Mouse (Mus musculus) 416B (cell line): ENCODE measurements around the gene Padi2.

Experiments used
- DNase-seq: peaks from one replicate; pipeline ENCODE4 v3.0.0; 2011; ENCODE audit warnings: low read depth

Padi2 gene

DNA sequence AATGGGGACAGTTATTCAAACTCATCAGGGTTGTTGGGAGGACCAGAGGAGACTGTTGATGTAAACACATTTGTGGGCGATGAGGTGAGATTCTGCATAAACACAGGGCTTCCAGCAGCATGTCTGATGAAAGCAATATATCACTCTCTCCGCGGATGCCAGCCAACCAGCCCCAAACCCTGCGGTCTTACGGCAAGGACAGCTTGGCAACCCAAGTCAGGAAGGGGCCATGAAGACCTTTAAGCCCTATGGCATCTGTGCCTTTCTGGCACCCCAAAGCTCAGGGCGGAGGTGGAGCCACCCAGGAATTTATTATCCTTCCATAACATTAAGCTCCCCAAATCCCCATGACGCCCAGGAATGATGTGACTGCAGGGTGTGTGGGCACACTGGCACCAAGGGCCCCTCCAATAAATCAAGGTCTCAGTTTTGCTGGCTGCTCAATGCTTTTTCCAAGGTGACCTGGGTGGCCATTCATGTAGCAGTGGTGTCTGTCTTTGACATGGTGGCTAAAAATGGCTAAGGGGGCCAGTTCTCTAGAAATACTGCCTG lies 53.1 kb downstream of the Padi2 start:
- no peak for DNase-seq

DNA sequence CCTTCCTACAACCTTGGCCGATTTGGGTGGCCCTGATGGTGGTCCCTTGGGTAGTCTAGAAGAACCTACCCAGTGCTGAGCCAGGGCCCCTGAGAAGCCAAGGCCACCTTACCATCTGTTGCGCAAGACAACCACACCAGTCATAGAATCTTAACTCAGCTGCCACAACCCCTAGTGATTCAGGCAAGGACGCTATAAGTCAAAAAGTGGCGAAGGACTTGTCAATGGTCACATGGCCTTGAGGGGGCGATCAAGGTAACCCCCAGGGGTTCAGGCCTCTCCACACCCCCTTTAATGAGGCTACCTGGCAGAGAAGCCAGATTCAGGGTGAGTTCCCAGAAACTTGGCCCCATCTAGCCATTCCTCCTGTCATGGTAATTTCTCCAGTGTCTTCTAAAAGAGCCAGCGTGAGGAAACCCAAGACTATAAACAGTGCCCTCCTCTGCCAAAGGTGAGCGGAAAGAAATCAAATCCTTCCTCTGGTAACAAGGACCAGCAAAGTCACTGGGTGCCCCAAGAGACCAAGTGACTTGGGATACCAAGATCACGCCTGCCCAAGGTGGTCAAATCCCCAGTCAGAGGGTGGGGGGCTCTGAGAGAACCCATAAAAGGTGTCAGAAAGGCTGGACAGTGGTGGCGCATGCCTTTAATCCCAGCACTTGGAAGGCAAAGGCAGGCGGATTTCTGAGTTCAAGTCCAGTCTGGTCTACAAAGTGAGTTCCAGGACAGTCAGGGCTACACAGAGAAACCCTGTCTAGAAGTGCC lies 53.8 kb downstream of the Padi2 start:
- peak; percentile 82 for DNase-seq

DNA sequence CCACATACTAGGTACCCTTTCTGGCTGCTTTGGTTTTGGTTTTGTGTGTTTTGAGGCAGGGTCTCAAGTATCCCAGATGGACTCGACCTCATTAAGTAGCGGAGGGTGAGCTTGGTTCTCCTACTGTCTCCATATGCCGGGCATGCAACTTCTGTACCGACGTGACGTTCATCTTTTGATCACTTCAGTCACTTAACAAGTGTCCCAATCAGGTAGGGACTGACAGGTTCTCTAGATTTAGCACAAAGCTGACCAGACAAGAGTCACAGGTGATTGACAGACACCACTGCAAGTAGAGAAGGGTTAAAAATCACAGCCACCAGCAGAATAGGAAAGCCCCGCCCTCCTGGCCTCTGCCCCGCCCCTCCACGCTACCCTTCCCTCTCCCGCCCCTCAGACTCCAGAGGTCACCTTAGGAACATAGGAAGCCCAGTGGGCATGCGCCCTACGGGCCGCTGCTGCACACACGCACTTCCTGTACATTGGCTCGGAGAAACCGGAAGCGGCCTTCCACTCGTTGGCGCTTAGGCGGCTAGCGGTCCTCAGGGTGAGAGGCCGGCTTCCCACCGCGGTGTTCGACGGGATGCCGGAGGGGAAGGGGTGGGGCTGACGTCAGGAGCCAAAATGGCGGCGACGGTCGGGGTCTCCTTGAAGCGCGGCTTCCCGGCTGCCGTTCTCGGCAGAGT lies 54.8 kb downstream of the Padi2 start, which contains the start of gene Sdhb:
Sdhb (plus strand) TSS at position 423 of the 686 bp plus-strand sequence.
- peak; percentile 99 for DNase-seq

DNA sequence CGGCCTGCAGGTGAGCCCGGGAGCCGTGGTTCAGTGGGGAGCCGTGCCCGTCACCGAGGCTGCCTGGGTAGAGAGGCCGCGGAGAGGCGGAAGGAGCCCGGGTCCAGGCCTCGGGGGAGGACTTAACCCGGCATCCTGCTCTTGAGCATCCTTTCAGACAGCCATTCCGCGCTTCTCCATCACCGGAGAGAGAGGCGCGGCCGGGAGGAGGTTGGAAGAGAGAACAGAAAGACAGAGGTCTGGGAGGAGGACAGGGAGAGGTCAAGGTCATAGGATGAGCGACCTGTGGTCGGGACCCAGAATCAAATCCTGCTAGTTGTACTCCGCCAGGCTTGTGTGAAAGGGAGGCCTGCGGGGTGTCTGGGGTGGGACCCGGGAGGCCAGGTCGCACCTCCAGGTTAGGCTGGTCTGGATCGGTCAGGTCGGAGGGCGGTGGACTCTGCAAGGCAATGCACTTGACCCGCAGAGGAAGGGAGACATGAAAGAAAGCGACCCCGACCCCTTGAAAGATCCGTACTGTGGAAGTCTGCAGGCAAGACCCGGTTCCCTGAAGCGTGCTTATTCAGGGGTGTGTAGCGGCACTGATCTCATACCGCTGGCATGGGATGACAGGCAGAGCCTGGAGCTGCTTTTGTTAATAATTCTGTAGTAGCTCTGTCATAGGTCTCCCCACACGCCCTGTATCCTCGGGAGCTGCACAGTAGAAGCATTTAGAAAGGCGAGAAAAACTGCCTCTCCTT lies 55.5 kb downstream of the Padi2 start:
- DNase-seq, result no peak

DNA sequence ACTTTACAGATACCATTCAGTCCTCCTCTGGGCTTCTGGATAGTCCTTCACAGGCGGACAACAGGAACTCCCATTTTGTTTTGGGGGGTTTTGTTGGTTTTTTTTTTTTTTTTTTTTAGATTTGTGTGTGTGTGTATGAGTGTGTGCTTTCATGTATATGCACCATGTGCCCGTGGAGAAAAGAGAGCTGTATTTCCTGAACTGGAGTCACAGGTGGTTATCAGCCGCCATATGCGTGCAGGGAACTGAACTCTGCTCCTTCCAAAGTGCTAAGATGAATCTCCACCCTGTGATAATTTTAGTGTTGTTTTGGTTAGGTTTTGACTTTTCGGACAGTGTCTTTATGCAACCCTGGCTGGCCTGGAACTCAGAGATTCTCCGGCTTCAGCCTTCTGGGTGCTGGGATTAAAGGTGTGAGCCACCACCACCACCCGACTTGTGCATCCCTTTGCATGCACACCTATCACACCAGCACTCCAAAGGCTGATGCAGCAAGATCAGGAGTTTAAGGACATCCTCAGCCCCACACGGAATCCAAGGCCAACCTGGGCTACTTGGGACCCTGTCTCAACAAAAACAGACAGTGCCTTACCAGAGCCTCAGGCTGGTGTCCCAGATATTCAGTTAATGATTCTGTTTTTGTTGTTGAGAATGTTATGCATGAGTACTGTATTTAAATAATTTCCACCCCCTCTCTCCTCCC lies 56.2 kb downstream of the Padi2 start:
- no peak for DNase-seq

DNA sequence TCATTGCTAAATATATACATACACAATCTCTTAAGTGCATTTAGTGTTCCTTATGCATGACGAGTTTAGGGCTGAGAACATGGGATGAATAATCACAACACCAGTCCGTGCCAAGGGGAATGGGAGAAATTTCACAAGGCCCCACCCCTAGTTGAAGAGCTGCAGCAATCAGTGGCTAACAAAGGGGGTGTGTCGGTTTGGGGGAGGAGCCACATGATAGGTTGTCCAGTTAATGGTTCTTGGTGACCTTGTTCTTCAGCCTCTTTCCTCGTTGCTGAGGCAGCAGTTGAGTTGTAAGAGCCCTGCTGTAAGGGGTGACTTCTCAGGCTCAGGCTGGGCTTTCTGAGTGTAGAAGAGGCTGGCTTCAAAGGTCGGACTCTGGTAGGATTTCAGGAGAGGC lies 56.8 kb downstream of the Padi2 start:
- peak; percentile 74 for DNase-seq

DNA sequence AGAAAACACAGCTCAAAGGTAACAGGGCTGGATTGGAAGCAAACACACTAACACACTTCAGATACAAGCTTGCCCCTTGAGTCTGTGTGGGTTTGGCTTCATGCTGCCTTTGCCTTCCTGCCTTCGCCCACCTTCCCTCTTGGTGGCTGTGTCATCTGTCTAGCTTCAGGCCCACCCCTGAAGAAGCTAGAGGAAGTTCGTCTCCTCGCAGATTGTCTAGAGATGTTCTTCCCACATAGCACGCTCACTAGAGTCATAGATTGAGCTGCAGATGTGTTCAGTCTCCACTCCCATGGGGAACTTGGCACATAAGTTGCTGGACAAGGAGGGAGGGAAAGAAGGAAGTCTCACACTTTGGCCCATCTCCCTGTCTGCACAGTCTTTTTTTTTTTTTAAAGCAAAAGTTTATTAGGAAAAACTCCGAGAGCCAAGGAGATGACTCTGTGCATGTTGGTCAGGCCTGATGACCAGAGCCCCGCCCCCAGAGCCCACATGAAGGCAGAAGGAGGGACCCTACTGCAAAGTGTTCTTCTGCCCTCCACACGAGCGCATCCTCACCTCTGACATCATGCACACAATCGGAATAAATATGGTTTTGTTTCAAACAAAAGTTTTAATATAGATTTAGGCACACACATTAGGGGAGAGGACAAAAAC lies 57.9 kb downstream of the Padi2 start:
- DNase-seq, result no peak

DNA sequence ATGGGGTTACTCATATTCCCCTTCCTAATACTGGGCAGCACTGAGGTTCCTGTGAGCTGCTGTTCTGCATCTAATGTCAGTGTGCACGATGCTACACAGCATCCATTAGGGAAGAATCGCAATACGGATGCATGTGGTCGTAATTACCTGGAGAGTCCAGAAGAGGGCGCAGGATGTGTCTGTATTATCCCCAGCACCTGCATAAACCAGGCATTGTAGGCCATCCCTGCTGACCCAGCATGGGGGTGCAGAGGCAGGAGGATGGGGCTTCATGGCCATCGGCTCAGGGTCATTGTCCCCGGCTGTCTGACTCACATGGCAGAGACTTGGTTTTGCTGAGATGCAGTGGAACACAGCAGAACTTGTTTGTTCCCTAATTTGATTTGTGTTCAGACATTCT lies 58.5 kb downstream of the Padi2 start:
- peak; percentile 78 for DNase-seq

DNA sequence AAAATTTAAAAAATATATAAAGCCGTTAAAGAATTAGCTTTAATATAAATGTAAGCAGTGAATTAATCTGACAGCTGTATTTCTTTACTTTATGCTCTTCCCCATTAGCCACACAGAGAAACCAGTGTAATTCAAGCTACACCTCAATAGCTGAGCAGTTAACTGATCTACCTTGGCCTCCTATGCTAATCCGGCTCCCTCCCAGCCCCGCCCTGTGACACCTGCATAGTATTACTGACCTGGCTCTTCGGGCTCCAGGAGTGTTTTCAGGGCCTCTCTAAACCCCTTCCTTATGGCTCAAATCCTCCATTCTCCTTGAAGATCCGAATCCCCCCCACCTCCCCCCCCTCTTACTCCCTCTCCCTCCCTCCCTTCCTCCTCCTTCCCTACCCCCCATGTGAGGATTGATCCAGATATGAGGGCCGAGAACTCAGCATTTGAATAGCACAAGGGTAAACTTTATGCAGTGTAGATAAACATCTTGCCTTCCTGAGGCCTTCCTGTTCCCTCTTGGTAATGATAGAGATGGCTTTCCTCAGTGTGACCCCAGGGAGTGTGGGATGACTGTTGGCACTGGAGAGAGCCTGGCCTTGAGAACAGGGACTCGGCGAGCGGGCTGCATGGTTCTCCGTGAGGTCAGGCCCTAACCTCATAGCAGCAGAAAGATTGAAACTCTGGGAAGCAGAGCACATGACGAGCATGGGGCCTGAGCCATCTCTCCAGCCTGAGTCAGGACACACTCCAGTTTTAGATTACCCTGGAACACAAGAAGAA lies 61.4 kb downstream of the Padi2 start:
- DNase-seq, result no peak

DNA sequence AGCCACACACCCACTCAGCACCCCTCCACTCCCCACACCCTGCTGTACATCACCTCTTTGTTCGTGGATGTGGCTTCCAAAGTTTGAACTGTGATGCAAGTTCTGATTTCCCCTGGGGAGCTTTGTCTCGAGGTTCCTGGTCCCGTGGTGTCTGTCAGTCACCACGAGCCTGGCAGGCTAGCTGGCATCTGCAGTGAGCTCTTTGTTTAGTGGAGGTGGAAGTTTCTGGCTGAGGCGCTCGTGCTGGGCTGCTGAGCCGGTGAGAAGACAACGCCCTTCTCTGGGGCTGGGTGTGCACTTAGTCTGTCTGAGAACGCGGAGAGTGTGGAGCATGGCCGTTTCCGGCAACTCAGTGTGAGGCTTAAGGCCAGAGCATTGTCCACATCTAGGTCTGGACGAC lies 65.5 kb downstream of the Padi2 start:
- no peak for DNase-seq

DNA sequence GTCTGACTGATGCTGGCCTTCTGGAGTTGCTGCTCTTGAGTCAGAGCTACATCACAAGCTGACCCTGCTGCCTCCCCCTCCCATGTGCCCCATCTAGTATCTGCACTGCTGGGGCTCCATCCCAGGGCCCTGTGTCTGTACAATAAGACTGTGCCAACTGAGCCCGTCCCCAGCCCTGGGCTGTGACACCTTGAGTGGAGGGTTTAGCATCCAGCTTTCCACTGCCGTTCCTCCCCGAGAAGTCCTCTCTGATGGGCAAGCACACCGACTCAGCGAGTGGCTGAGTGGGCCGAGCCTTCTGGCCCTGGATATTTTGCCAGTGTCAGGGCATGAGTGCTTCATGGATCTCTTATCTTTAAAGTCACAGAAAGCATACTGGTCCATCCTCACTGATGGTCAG lies 68.3 kb downstream of the Padi2 start:
- no peak for DNase-seq

DNA sequence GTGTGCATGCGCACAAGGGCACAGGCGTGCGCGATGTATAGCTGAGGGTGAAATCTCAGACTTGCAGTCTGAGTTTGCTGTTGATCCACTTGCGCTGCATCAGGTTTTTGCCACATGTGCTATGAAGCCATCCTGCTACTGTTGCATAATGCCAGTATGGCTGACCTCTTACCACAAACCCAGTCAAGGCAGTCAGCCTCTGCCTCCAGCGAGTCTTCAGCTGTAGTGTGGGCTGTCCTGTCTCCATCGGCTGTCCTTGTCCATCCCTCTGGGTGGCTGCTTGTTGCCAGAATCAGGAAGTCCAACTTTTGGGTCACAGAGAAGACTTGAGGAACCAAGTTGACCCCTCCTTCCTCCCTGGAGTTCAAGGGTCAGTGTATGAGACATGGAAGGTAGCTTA lies 69.2 kb downstream of the Padi2 start:
- peak; percentile 75 for DNase-seq

DNA sequence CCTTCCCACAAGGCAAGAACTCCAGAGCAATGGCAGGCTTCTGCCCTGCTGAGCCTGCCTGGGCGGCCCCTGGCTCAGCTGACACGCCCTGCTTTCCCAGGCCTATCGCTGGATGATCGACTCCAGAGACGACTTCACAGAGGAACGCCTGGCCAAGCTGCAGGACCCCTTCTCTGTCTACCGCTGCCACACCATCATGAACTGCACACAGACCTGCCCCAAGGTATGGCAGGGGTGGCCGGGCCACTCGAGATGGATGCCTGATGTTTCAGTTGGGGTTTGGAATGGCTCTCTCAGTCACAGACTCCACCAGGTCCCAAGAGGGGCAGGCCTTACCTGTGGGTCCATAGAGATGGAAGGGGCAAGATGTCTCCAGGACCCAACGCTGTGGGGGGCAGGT lies 71.1 kb downstream of the Padi2 start:
- DNase-seq, result no peak

DNA sequence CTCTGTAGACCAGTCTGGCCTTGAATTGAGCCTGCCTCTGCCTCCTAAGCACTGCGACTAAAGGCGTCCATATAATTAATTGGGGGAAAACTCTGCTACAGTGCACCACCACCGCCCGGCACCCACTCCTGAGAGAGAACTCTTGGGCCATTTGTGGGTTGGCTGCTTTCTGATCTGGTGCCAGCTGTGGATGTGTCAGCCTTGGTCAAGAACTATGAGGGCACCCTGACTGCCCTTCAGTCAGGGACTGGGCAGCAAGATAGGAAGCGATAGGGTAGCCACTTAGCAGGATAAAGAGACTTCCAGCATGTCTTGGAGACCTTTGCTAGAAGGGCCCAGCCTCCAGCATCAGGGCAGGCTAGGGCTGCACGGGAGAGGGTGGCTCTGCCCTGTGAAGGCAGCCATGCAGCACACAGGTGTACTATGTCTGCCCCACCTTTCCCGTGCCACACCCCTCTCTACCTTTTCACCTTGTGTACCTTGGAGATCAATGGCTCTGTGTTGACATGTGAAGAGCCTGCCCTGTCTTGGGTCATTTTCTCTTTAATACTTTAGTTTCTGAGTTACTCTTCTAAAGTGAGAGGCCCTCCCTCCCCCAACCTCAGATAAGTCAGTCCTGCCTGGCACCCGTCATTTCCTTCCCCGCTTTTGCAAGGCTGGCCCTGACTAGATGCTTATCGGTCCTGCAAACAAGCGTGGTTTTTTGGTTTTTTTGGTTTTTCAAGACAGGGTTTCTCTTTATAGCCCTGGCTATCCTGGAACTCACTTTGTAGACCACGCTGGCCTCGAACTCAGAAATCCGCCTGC lies 71.9 kb downstream of the Padi2 start:
- peak; percentile 94 for DNase-seq

DNA sequence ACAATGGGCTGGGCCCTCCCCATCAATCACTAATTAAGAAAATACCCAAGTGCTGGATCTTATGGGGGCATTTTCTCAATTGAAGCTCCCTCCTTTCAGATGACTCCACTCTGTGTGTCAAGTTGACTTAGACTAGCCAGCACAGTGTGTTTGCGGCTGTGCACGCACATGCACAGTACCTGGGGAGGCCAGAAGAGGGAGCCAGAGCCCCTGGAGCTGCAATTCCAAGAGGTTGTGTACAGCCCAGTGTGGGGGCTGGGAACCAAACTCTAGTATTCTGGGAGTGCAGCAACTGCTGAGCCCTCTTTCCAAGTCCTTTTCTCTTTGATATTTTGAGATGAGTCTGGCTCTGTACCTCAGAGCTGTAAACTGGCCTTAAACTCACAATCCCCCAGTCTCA lies 75.5 kb downstream of the Padi2 start:
- peak; percentile 43 for DNase-seq

DNA sequence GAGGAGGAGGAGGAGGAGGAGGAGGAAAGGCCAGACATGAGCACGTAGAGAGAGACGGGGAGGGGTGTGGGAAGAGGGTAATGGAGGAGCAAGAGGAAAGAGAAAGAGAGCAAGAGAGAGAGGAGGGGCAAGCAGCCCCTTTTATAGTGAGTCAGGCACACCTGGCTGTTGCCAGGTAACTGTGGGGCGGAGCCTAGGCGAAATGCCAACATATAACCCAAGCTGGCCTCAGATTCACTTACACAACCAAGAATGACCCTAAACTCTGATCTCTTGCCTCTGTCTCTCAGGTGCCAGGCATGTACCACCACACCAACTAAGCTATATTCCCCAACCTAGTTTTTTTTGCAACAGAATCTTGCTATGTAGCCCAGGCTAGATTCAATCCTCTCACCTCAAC lies 76.7 kb downstream of the Padi2 start:
- DNase-seq, result no peak

DNA sequence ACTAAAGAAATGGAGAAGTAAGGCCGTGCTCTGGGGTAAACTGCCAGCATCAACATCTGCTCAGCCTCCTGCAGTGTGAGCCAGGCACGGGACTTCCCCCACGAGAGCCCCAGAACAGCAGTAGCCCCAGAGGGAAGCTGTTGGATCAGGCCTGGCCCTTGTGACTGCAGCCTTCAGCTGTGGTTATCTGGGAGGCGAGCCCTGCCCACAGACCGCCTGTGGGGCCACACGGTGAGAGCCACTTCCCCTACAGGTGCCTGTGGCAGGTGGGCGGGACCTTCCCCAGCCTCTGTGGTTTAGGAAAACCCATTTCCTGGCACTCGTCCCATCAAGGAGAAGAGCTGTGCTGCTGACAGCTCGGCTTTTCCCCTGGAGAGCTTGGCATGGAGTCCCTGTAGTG lies 77.3 kb downstream of the Padi2 start:
- DNase-seq, result peak; percentile 98

DNA sequence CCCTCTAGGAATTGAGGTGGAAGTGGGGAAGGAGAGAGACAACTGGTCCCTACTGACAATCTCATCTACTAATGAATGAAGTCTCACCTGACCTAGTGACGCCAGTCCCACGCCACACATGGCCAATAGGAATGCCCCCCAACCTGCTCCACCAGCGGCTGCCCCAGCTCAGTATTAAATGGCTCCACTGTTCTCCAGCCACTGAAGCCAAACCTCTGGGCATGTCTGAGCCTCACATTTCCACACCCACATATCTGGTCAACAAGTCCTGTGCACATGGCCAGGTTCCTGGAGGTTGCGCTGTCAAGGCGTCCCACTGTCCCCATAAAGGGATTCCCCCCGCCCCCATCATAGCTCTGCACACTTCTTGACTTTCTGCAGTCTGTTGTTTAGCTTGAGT lies 78.4 kb downstream of the Padi2 start:
- DNase-seq, result no peak

DNA sequence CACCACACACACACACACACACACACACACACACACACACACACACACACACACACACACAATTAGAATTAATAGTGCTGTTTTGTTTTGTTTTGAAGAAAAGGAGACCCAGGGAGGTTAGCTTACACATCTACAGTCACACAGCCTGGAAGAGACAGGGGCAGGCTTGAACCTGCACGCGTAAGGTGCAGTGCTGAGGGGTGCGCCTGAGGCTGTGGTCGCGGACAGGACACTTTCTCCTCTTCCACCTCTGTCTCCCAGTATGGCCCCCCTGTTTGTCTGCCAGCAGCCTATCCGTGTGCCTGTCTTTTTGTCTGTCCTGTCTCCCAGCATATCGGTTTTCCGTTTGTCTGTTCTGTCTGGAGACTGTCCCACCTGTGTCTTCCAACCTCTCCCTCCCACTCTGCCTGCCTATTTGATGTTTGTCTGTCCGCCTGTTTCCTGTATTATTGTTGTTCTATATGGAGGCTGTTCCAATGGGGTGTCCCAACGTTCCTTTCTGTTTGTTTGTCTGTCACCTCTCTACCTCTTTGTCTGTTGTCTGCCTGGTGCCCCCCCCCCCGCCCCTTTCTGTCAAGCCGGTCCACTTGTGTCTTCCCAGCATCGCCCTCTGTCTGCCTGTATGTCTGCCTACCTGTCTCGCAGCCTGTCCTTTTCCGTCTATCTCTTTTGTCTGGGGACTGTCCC lies 80.0 kb downstream of the Padi2 start:
- DNase-seq, result no peak
